8 mouse cellular contexts compared by ENCODE assay signal in genomic region chr10:91123828-91124822, GRCm38 (mm10). TPM values are rescaled to one million over a fixed set of nuclear protein-coding genes. Genes with fewer than 3 reads are reported as not detected.
DNase-seq lines count a peak whose midpoint lies in the region; ATAC-seq and TF ChIP-seq lines count a peak whose summit lies in the region.

Gene Slc25a3, minus strand, starts transcription at chr10:91124059.

- H3K9me3 ChIP-seq in embryonic facial prominence, embryonic 14.5 days (ENCODE audit: control insufficient read depth, low read length), result no peaks in the 10 kb centered on the region
- no peaks in the 10 kb centered on the region for H3K9me3 ChIP-seq in limb, embryonic 13.5 days
- H3K9me3 ChIP-seq in midbrain, embryonic 16.5 days (replicated peaks; ENCODE audit: control insufficient read depth, low read length, poor library complexity, severe bottlenecking), result no peaks in the 10 kb centered on the region

- H3K36me3 ChIP-seq in embryonic facial prominence, embryonic 14.5 days (ENCODE audit: control insufficient read depth, insufficient read depth, low read length), result peaks cover 30% of the 10 kb centered on the region
- peaks cover 29% of the 10 kb centered on the region for H3K36me3 ChIP-seq in heart, adult 2 months (ENCODE audit: control insufficient read depth, insufficient read depth, low read length)
- peaks cover 29% of the 10 kb centered on the region for H3K36me3 ChIP-seq in limb, embryonic 13.5 days
- peaks cover 6% of the 10 kb centered on the region; the same call in 1 of the 2 replicates for H3K36me3 ChIP-seq in midbrain, embryonic 16.5 days (ENCODE audit: control insufficient read depth, insufficient read depth, low read length)

- peaks cover 7% of the 10 kb centered on the region; the same call in 1 of the 2 replicates for H3K4me1 ChIP-seq in embryonic facial prominence, embryonic 14.5 days (ENCODE audit: control insufficient read depth, insufficient read depth, low read length)
- peaks cover 5% of the 10 kb centered on the region for H3K4me1 ChIP-seq in heart, adult 2 months (ENCODE audit: control insufficient read depth, insufficient read depth, low read length)
- peaks cover 12% of the 10 kb centered on the region for H3K4me1 ChIP-seq in limb, embryonic 13.5 days
- peaks cover 20% of the 10 kb centered on the region for H3K4me1 ChIP-seq in midbrain, embryonic 16.5 days (ENCODE audit: control insufficient read depth, insufficient read depth, low read length)

- peak; percentile 99 for TF ChIP-seq POLR2A in heart, adult 2 months (IDR thresholded peaks at IDR 0.05; ENCODE audit: insufficient read depth, low read depth, low read length)

- TF ChIP-seq CTCF in heart, adult 2 months (IDR thresholded peaks at IDR 0.05), result no peak

- WGBS in embryonic facial prominence, embryonic 14.5 days, result 24% methylated on average over 27 of the region's 59 CpGs
- WGBS in heart, adult 2 months, result 7% methylated on average over 59 of the region's 59 CpGs
- WGBS in limb, embryonic 13.5 days, result 13% methylated on average over 59 of the region's 59 CpGs
- 14% methylated on average over 59 of the region's 59 CpGs for WGBS in midbrain, embryonic 16.5 days

- peak within 1 kb of the TSS; percentile 99 for H3K9ac ChIP-seq in embryonic facial prominence, embryonic 14.5 days (ENCODE audit: low read depth, low read length)
- peak within 1 kb of the TSS; percentile 95 for H3K9ac ChIP-seq in heart, adult 2 months (ENCODE audit: low read depth, low read length)
- peak within 1 kb of the TSS; percentile 95 for H3K9ac ChIP-seq in limb, embryonic 13.5 days
- H3K9ac ChIP-seq in midbrain, embryonic 16.5 days (ENCODE audit: low read depth, low read length), result peak within 1 kb of the TSS; percentile 92

- peak; percentile 100 for ATAC-seq in embryonic facial prominence, embryonic 14.5 days (ENCODE audit: low read depth)
- ATAC-seq in limb, embryonic 13.5 days (ENCODE audit: low FRiP score, low read depth), result peak; percentile 100
- peak; percentile 100 for ATAC-seq in midbrain, embryonic 16.5 days

- peak within 1 kb of the TSS; percentile 91 for H3K4me2 ChIP-seq in embryonic facial prominence, embryonic 14.5 days (ENCODE audit: low read depth, low read length)
- H3K4me2 ChIP-seq in limb, embryonic 13.5 days (replicated peaks), result peak within 1 kb of the TSS; percentile 92
- H3K4me2 ChIP-seq in midbrain, embryonic 16.5 days (ENCODE audit: low read length), result peak within 1 kb of the TSS; percentile 82

- intact Hi-C loops in heart, adult 2 months (cut with DNase I), result loop anchor here (2.0 to 5.0 kb wide), 3 partner anchors 15 to 63 kb away; no protein-coding TSS in a partner anchor

- DNase-seq in 3T3-L1 (ENCODE audit: low read depth, low spot score), result peak; percentile 98
- DNase-seq in adrenal gland, postnatal 4 days (ENCODE audit: low spot score in 2 of 2), result peak; percentile 90 to 94
- DNase-seq in embryonic facial prominence, embryonic 14.5 days (ENCODE audit: low spot score), result peak; percentile 99
- peak; percentile 99 for DNase-seq in heart, adult 2 months
- DNase-seq in kidney, adult 8-10 months, result peak; percentile 97 to 99
- peak; percentile 97 to 100 for DNase-seq in spleen, postnatal 10 days (ENCODE audit: low spot score in 2 of 2)

- peaks cover 3% of the 10 kb centered on the region; the same call in 1 of the 2 replicates for H3K79me2 ChIP-seq in heart, adult 2 months (replicated peaks; ENCODE audit: control insufficient read depth, insufficient read depth, low read length)

- H3K4me3 ChIP-seq in embryonic facial prominence, embryonic 14.5 days (ENCODE audit: low read depth, low read length), result peak within 1 kb of the TSS; percentile 99
- H3K4me3 ChIP-seq in heart, adult 2 months, result peak within 1 kb of the TSS; percentile 86
- peak within 1 kb of the TSS; percentile 95 for H3K4me3 ChIP-seq in limb, embryonic 13.5 days
- peak within 1 kb of the TSS; percentile 85 for H3K4me3 ChIP-seq in midbrain, embryonic 16.5 days (ENCODE audit: low read depth, low read length)

- peak within 1 kb of the TSS; percentile 94 for H3K27ac ChIP-seq in embryonic facial prominence, embryonic 14.5 days (replicated peaks; ENCODE audit: low read depth, low read length)
- peak within 1 kb of the TSS; percentile 97 for H3K27ac ChIP-seq in heart, adult 2 months
- H3K27ac ChIP-seq in limb, embryonic 13.5 days, result peak within 1 kb of the TSS; percentile 90
- H3K27ac ChIP-seq in midbrain, embryonic 16.5 days (ENCODE audit: low read length), result peak within 1 kb of the TSS; percentile 93

- no peaks in the 10 kb centered on the region for H3K27me3 ChIP-seq in embryonic facial prominence, embryonic 14.5 days (replicated peaks; ENCODE audit: control insufficient read depth, insufficient read depth, low read length)
- no peaks in the 10 kb centered on the region for H3K27me3 ChIP-seq in heart, adult 2 months (ENCODE audit: control insufficient read depth, insufficient read depth, low read length)
- H3K27me3 ChIP-seq in limb, embryonic 13.5 days, result no peaks in the 10 kb centered on the region
- H3K27me3 ChIP-seq in midbrain, embryonic 16.5 days (ENCODE audit: control insufficient read depth, insufficient read depth, low read depth, low read length), result no peaks in the 10 kb centered on the region

- peak; percentile 62 for TF ChIP-seq EP300 in heart, adult 2 months (IDR thresholded peaks at IDR 0.05; ENCODE audit: insufficient read depth, low read depth, low read length)

RNA-seq across cellular contexts. Expression of gene Slc25a3, which starts in this region (rescaled TPM):
- total RNA-seq in adrenal gland, postnatal 4 days (2021), result 100 to 1,000 TPM; 840 to 862 TPM
- polyA plus RNA-seq in embryonic facial prominence, embryonic 14.5 days (2014; fragmentation: Nextera tagmentation; extraction: Ambion mirVana), result 515 and 526 TPM in 2 replicates
- total RNA-seq in heart, adult 2 months (2021), result 1,000 to 10,000 TPM; 2,279 to 2,697 TPM
- polyA plus RNA-seq in heart, adult 2 months (2012; rRNA removed), result 1,459 and 1,712 TPM in 2 replicates
- polyA plus RNA-seq in limb, embryonic 13.5 days (2015; fragmentation: Nextera tagmentation; extraction: Ambion mirVana), result 447 and 448 TPM in 2 replicates
- 523 and 571 TPM in 2 replicates for polyA plus RNA-seq in midbrain, embryonic 16.5 days (2015; fragmentation: Nextera tagmentation; extraction: Ambion mirVana)

Comparison
In these comparisons a context has a peak if more than half of its experiments do, and no peak if none do; other contexts are left out.
1. Peak in every context shown above with its lines: DNase-seq, ATAC-seq, H3K4me3 ChIP-seq and H3K27ac ChIP-seq.